Mouse (Mus musculus) heart, embryonic 11.5 days (tissue): ENCODE measurements around the gene Gm28038. TPM values are rescaled to one million over a fixed set of nuclear protein-coding genes. Genes with fewer than 3 reads are reported as not detected.

Source experiments
- ATAC-seq: fragments of 200-750 bp; cut with Nextera tagmentation; replicated peaks from 2 replicates; pipeline ENCODE4 v1.8.0; 2017; ENCODE audit warnings: moderate library complexity; ENCODE audit not compliant: insufficient number of reproducible peaks, low FRiP score, low TSS enrichment
- H3K27ac ChIP-seq: fragments of 300-500 bp; sonication (generic); 2 replicates; pipeline ENCODE4 v1.5.1; 2014; ENCODE audit warnings: mild to moderate bottlenecking, low read depth, low read length
- H3K27me3 ChIP-seq: fragments of 300-500 bp; sonication (generic); 2 replicates; pipeline ENCODE4 v1.6.1; 2014; ENCODE audit warnings: mild to moderate bottlenecking, low read length, mixed read lengths; ENCODE audit not compliant: control insufficient read depth, insufficient read depth
- H3K36me3 ChIP-seq: fragments of 300-500 bp; sonication (generic); 2 replicates; pipeline ENCODE4 v1.6.1; 2014; ENCODE audit warnings: mild to moderate bottlenecking, low read length, moderate library complexity, mixed read lengths; ENCODE audit not compliant: control insufficient read depth, insufficient read depth
- H3K4me1 ChIP-seq: fragments of 300-500 bp; sonication (generic); 2 replicates; pipeline ENCODE4 v1.6.1; 2014; ENCODE audit warnings: low read length; ENCODE audit not compliant: control insufficient read depth, insufficient read depth
- H3K4me2 ChIP-seq: fragments of 300-500 bp; sonication (generic); 2 replicates; pipeline ENCODE4 v1.6.1; 2014; ENCODE audit warnings: mild to moderate bottlenecking, moderate library complexity
- H3K4me3 ChIP-seq: fragments of 300-500 bp; sonication (generic); 2 replicates; pipeline ENCODE4 v1.5.1; 2014; ENCODE audit warnings: low read depth, low read length
- H3K9ac ChIP-seq: fragments of 300-500 bp; sonication (generic); 2 replicates; pipeline ENCODE4 v1.6.1; 2014; ENCODE audit warnings: mild to moderate bottlenecking, low read depth, low read length, moderate library complexity
- H3K9me3 ChIP-seq: fragments of 300-500 bp; sonication (generic); replicated peaks from 2 replicates; pipeline ENCODE4 v1.6.1; 2016; ENCODE audit warnings: low read length; ENCODE audit not compliant: control insufficient read depth
- WGBS: fragments of 180-500 bp; shearing (Covaris S2); extraction: QIAGEN DNeasy Blood & Tissue Kit; methylation state at CpG from one replicate; pipeline ENCODE4 v1.1.7; 2014; ENCODE audit not compliant: insufficient replicate concordance; 5-methylcytosine and 5-hydroxymethylcytosine counted together
- polyA plus RNA-seq: library from polyadenylated mRNA; unstranded; fragments of >200 nt; fragmentation: Nextera tagmentation; extraction: Ambion mirVana; gene quantifications from 2 replicates; pipeline ENCODE4 v1.2.1, GENCODE M21; 2014

Gene Gm28038
- polyA plus RNA-seq, 1 experiment from 2014 or later, result not detected

DNA sequence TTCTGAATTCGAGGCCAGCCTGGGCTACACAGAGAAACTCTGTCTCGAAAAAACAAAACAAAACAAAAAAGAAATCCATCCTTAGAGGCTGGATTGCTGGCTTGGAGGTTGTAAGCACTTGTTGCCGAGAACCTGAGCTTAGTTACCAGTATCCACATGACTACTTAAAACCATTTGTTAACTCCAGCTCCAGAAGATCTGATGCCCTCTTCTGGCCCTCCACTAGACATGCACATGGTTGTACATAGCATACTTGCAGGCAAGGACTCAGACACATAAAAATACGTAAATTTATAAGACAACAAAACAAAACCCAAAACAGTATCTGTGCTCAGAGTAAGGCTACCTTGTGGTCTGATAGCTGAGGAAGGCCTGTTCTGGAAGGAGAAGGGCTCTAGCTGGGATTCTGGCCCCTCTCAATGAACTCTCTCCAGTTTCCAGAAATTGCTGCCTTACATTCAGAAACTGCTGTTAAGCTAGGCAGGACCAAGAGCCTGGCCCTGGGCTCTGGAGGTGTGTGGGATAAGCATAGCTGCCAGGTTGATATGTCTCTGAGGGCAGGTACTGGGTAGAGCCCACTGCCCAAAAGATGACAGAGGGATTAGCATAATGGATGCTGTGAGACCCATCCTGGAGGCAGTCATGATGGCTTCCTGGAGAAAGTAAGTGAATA, 19.6 kb upstream of the Gm28038 start:
- Histone ChIP-seq H3K4me2 (no peak overlapping the region), H3K4me3 (no peak overlapping the region), H3K36me3 (peaks cover 32% of the 10 kb centered on the region), H3K9ac (no peak overlapping the region), H3K4me1 (peaks cover 46% of the 10 kb centered on the region), H3K27ac (no peak overlapping the region), H3K27me3 (no peaks in the 10 kb centered on the region), H3K9me3 (no peaks in the 10 kb centered on the region)
- ATAC-seq, result no peak
- WGBS, result 85% methylated on average over 4 of the region's 4 CpGs

- Histone ChIP-seq H3K4me1 (peaks cover 55% of the 10 kb centered on the region), H3K27ac (0 out of 2 replicates have a peak overlapping the region, but pooled peaks have one; percentile 22), H3K27me3 (no peaks in the 10 kb centered on the region), H3K9me3 (no peaks in the 10 kb centered on the region), H3K9ac (no peak overlapping the region), H3K4me2 (no peak overlapping the region), H3K4me3 (no peak overlapping the region), H3K36me3 (peaks cover 24% of the 10 kb centered on the region)
- WGBS, result 88% methylated on average over 18 of the region's 18 CpGs
- no peak for ATAC-seq
These were observed 18.7 kb upstream of the Gm28038 start for GRCm38 (mm10) chr2:30261921-30262839.

DNA sequence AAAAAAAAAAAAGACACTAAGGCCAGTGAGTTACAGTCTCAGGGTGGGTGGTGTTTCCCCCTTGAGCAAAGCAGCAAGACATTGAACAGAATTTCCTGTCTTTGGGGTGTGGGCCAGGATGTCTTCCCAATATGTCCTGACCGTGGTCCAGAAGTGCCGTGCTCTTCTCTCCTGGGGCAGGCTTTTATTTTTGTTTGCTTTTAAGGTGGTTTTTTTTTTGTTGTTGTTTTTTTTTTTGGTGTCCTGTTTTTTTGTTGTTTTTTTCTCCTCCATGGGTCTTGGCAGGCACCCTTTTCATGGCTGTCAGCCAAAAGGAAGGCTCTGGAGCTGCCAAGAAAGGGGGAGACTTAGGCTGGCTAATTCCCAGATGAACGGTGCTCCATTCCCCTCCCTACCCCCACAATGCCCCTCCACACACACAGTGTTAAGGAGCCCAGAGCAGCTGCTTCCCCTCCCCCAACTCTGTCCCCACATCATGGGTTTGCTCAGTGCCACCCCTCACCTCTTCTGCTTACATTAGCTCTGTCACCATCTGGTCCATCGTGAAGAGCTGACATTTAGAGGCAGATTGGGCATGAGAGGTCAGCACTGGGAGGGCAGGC, 17.9 kb upstream of the Gm28038 start:
- Histone ChIP-seq H3K9me3 (no peaks in the 10 kb centered on the region), H3K4me2 (no peak overlapping the region), H3K27me3 (no peaks in the 10 kb centered on the region), H3K36me3 (peaks cover 20% of the 10 kb centered on the region), H3K9ac (no peak overlapping the region), H3K4me3 (no peak overlapping the region), H3K4me1 (peaks cover 52% of the 10 kb centered on the region), H3K27ac (peak overlapping the region; percentile 29; the same call in 1 of the 2 replicates)
- no peak for ATAC-seq
- WGBS, result 62% methylated on average over 4 of the region's 4 CpGs

DNA sequence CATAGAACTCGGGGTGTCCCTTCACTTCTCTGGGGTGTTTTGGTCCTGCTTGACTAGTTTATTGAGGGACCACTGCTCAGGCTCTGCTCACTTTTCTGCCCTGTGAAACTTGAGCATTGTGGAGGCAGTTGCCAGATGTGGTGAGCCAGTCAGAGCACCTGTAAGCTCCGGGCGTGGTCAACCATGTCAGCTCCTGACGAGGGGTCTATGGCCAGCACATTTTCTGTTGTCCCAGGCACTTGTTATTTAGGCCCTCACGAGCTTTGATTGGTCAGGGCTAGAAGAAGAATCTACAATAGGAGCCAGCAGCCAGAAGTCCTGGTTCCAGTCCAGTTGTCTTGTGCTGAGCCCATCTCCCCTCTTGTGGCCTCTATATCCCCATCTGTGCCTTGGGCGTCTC, 17.0 kb upstream of the Gm28038 start:
- H3K27ac ChIP-seq, result no peak overlapping the region
- H3K9ac ChIP-seq, result no peak overlapping the region
- no peak overlapping the region for H3K4me2 ChIP-seq
- no peak overlapping the region for H3K4me3 ChIP-seq
- WGBS, result 90% methylated on average over 6 of the region's 6 CpGs
- peaks cover 20% of the 10 kb centered on the region for H3K36me3 ChIP-seq
- no peak for ATAC-seq
- peaks cover 45% of the 10 kb centered on the region for H3K4me1 ChIP-seq
- H3K9me3 ChIP-seq, result no peaks in the 10 kb centered on the region
- no peaks in the 10 kb centered on the region for H3K27me3 ChIP-seq

DNA sequence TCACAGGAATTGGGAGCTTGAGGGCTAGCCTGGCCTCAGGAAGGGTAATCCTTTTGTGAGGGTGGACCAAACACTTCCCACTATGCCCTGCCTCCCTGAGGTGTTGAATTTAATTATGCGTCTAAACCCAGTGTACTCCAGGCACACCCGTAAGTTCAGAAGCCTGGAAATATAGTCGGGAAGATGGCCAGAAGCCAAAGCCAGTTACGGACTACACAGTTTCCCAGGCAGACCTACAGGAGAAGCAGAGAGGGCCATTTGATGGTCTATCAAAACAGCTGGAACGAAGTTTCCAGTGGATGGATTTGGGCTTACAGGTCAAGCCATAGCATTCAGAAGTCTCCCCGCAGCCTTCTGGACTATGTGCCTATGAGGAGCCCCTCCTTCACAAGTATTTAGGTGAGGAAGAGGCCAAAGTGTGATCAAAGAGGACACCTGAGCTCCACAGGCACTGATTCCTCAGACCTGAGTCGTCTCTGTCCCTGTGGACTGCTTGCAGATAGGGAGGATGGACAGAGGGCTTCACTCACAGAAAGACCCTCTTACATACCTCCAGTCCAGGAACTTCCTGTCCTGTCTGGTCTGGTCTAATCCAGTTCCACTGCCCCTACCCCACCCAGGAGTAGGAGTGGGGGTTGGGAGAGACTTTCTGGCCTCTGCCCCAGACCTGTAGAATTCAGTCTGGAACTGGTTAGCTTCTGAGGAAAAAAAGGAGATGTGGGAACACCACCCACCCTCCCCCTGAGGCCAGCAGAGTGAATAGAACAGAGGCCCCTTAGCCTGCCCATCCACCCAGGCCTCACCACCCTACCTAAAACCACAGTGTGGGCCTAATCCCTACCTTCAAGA, 15.9 kb upstream of the Gm28038 start:
- H3K9me3 ChIP-seq, result no peaks in the 10 kb centered on the region
- H3K27ac ChIP-seq, result peak overlapping the region; percentile 86
- peak overlapping the region; percentile 53; the same call in 1 of the 2 replicates for H3K9ac ChIP-seq
- no peaks in the 10 kb centered on the region for H3K27me3 ChIP-seq
- no peak overlapping the region for H3K4me2 ChIP-seq
- peaks cover 20% of the 10 kb centered on the region for H3K36me3 ChIP-seq
- 0 out of 2 replicates have a peak, but pooled peaks have one; percentile 28 for ATAC-seq
- peaks cover 36% of the 10 kb centered on the region for H3K4me1 ChIP-seq
- WGBS, result 63% methylated on average over 7 of the region's 7 CpGs
- no peak overlapping the region for H3K4me3 ChIP-seq

DNA sequence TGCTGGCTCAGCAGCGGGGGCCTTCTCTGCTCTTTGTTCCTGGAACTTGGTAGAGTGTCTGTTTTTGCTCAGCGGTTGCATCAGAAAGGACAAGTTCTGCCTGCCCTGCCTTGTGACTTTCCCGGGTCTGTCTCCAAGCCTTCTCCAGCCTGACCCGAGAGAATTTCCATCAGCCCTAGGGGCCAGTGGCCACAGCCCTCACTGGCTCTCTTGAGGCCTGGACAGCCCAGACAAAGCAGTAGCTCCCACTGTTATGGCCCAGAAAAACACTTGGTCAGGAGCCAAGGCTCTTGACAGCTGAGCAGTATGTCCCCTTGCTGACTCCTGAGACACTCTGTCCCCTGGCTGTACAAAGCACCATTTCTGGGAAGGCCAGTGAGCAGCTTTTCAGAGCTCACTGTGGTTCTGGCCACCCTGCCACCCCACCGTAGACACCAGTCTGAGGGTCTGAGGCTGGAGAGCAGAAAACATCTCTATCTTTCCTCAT, 15.0 kb upstream of the Gm28038 start, which contains the start of gene Phyhd1:
Phyhd1 (plus strand) TSS at position 437 of the 487 bp plus-strand sequence.
- Histone ChIP-seq H3K9me3 (no peaks in the 10 kb centered on the region), H3K4me3 (no peak within 1 kb of the TSS), H3K9ac (peak within 1 kb of the TSS; percentile 62), H3K27ac (peak within 1 kb of the TSS; percentile 86), H3K27me3 (no peaks in the 10 kb centered on the region), H3K4me2 (peak within 1 kb of the TSS; percentile 29), H3K36me3 (peaks cover 15% of the 10 kb centered on the region), H3K4me1 (peaks cover 34% of the 10 kb centered on the region)
- no peak for ATAC-seq
- 37% methylated on average over 5 of the region's 5 CpGs for WGBS

DNA sequence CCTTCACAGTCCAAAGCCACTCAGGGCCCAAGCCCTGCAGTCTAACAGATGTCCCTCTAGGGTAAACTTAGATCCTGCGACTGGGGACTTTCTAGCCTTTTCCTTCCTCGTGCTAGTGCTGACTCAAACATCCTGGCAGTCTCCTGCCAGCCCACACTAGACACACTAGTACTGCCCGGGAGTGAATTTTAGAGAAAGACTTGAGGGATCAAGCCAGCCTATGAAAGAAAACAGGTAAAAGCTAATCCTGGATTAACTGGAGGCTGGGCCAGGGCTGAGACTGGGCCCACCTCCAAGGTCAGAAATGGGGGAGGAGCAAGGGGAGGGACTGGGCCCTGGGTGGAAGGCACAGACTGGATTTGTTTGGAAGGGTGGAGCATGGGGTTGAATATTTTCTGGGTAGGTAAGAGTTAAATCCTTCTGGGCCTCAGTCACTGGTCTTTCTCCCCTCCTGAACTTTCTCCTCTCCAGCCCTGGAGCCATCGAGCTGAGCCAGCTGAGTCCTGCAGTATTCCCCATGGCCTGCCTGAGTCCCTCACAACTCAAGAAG, 14.4 kb upstream of the Gm28038 start:
- Histone ChIP-seq H3K27me3 (no peaks in the 10 kb centered on the region), H3K9ac (peak overlapping the region; percentile 62), H3K27ac (peak overlapping the region; percentile 86), H3K4me3 (no peak overlapping the region), H3K4me2 (peak overlapping the region; percentile 29), H3K36me3 (peaks cover 14% of the 10 kb centered on the region), H3K4me1 (peaks cover 34% of the 10 kb centered on the region), H3K9me3 (no peaks in the 10 kb centered on the region)
- WGBS, result 19% methylated on average over 4 of the region's 4 CpGs
- 0 out of 2 replicates have a peak, but pooled peaks have one; percentile 36 for ATAC-seq
